Mouse (Mus musculus) cortical plate, adult 2 months (tissue): ENCODE measurements around the gene Kyat3.

ENCODE experiments used
- CTCF ChIP-seq: fragments of 200-500 bp; IDR thresholded peaks from 2 replicates; pipeline ENCODE4 v1.5.1; 2011; ENCODE audit warnings: mild to moderate bottlenecking, control low read depth, low read length; ENCODE audit not compliant: insufficient read depth; ENCODE audit errors: extremely low read depth
- POLR2A ChIP-seq: fragments of 200-500 bp; IDR thresholded peaks from 2 replicates; pipeline ENCODE4 v1.6.1; 2011; ENCODE audit warnings: mild to moderate bottlenecking, low read length, control low read depth; ENCODE audit not compliant: insufficient read depth; ENCODE audit errors: extremely low read depth

DNA sequence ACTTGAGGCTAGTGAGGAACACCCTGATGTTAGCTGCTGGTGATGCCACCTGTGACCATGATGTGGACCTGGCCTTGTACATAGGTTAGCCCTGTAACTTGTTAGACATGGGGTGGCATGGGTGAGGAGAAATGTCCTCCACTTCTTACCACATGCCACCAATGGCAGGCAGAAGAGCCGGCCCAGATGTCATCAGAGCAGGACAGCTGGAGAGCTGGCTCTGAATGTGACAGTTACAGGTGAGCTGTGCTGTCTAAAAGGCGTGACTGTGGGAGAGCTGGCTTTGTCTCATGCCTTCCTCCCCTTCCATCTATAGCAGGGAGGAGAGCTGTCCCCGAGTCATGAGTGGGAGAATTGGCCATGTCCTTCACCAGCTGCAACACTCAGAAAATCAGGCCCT is 94.7 kb downstream of the Kyat3 start:
- no peak for TF ChIP-seq CTCF
- no peak for TF ChIP-seq POLR2A
